Mouse (Mus musculus): Measurements from ENCODE around the gene Higd2a. TPM values are rescaled to one million over a fixed set of nuclear protein-coding genes. Genes with fewer than 3 reads are reported as not detected.

The Higd2a gene
- total and polyA plus RNA-seq, 2 experiments from 2014 or later: 177 to 362 TPM

GRCm38 (mm10) chr13:54560608-54561007 lies 29.4 kb upstream of the Higd2a start:
- no peak overlapping the region for H3K27ac ChIP-seq
- H3K4me2 ChIP-seq (ENCODE audit: low read depth, low read length): no peak overlapping the region
- no peaks in the 10 kb centered on the region for H3K27me3 ChIP-seq (ENCODE audit: insufficient read depth, low read length)
- no peak for DNase-seq (ENCODE audit: low spot score)
- WGBS: 92% methylated on average over 7 of the region's 7 CpGs
- peaks cover 5% of the 10 kb centered on the region; the same call in 1 of the 2 replicates for H3K4me1 ChIP-seq (ENCODE audit: insufficient read depth, low read length)
- H3K36me3 ChIP-seq (ENCODE audit: insufficient read depth, low read length): peaks cover 72% of the 10 kb centered on the region
- no peak for ATAC-seq
- H3K9ac ChIP-seq (replicated peaks; ENCODE audit: low read length): no peak overlapping the region
- H3K9me3 ChIP-seq (ENCODE audit: low read length): no peaks in the 10 kb centered on the region
- no peak overlapping the region for H3K4me3 ChIP-seq (ENCODE audit: low read length)
- no peak for TF ChIP-seq CTCF (IDR thresholded peaks at IDR 0.05; ENCODE audit: low read depth)

GRCm38 (mm10) chr13:54562562-54562961 lies 27.4 kb upstream of the Higd2a start:
- no peak for ATAC-seq
- 72% methylated on average over 7 of the region's 7 CpGs for WGBS
- no peak for TF ChIP-seq CTCF (IDR thresholded peaks at IDR 0.05; ENCODE audit: low read depth)
- no peak overlapping the region for H3K9ac ChIP-seq (replicated peaks; ENCODE audit: low read length)
- no peak overlapping the region for H3K27ac ChIP-seq
- H3K36me3 ChIP-seq (ENCODE audit: insufficient read depth, low read length): peaks cover 53% of the 10 kb centered on the region
- H3K4me2 ChIP-seq (ENCODE audit: low read depth, low read length): no peak overlapping the region
- H3K4me1 ChIP-seq (ENCODE audit: insufficient read depth, low read length): peaks cover 5% of the 10 kb centered on the region; the same call in 1 of the 2 replicates
- no peak overlapping the region for H3K4me3 ChIP-seq (ENCODE audit: low read length)
- H3K27me3 ChIP-seq (ENCODE audit: insufficient read depth, low read length): no peaks in the 10 kb centered on the region
- H3K9me3 ChIP-seq (ENCODE audit: low read length): no peaks in the 10 kb centered on the region
- no peak for DNase-seq (ENCODE audit: low spot score)

GRCm38 (mm10) chr13:54564232-54565200 lies 25.5 kb upstream of the Higd2a start:
- Histone ChIP-seq H3K4me1 (ENCODE audit: insufficient read depth, low read length) (peaks cover 5% of the 10 kb centered on the region; the same call in 1 of the 2 replicates), H3K27me3 (ENCODE audit: insufficient read depth, low read length) (no peaks in the 10 kb centered on the region), H3K9me3 (ENCODE audit: low read length) (no peaks in the 10 kb centered on the region), H3K9ac (replicated peaks; ENCODE audit: low read length) (peak overlapping the region; percentile 96), H3K4me2 (ENCODE audit: low read depth, low read length) (peak overlapping the region; percentile 79), H3K27ac (peak overlapping the region; percentile 89), H3K4me3 (ENCODE audit: low read length) (peak overlapping the region; percentile 95), H3K36me3 (ENCODE audit: insufficient read depth, low read length) (peaks cover 34% of the 10 kb centered on the region)
- 10% methylated on average over 45 of the region's 45 CpGs for WGBS
- DNase-seq (ENCODE audit: low spot score) (peak; percentile 59), ATAC-seq (peak; percentile 77)
- TF ChIP-seq CTCF (IDR thresholded peaks at IDR 0.05; ENCODE audit: low read depth): no peak

GRCm38 (mm10) chr13:54565201-54565581 lies 24.8 kb upstream of the Higd2a start, which contains the start of gene 4833439L19Rik:
4833439L19Rik (minus strand) TSS chr13:54565435.
- Histone ChIP-seq H3K4me1 (ENCODE audit: insufficient read depth, low read length) (peaks cover 5% of the 10 kb centered on the region; the same call in 1 of the 2 replicates), H3K9ac (replicated peaks; ENCODE audit: low read length) (peak within 1 kb of the TSS; percentile 96), H3K9me3 (ENCODE audit: low read length) (no peaks in the 10 kb centered on the region), H3K4me3 (ENCODE audit: low read length) (peak within 1 kb of the TSS; percentile 95), H3K36me3 (ENCODE audit: insufficient read depth, low read length) (peaks cover 27% of the 10 kb centered on the region), H3K4me2 (ENCODE audit: low read depth, low read length) (peak within 1 kb of the TSS; percentile 79), H3K27ac (peak within 1 kb of the TSS; percentile 89), H3K27me3 (ENCODE audit: insufficient read depth, low read length) (no peaks in the 10 kb centered on the region)
- DNase-seq (ENCODE audit: low spot score) (peak; percentile 98), ATAC-seq (peak; percentile 98)
- TF ChIP-seq CTCF (IDR thresholded peaks at IDR 0.05; ENCODE audit: low read depth): no peak
- WGBS: under 1% methylated on average over 25 of the region's 27 CpGs

GRCm38 (mm10) chr13:54565594-54566345 lies 24.2 kb upstream of the Higd2a start:
- TF ChIP-seq CTCF (IDR thresholded peaks at IDR 0.05; ENCODE audit: low read depth): peak; percentile 64
- Histone ChIP-seq H3K27ac (peak overlapping the region; percentile 89; the same call in 1 of the 2 replicates), H3K4me3 (ENCODE audit: low read length) (peak overlapping the region; percentile 95), H3K9me3 (ENCODE audit: low read length) (no peaks in the 10 kb centered on the region), H3K4me1 (ENCODE audit: insufficient read depth, low read length) (peaks cover 5% of the 10 kb centered on the region; the same call in 1 of the 2 replicates), H3K36me3 (ENCODE audit: insufficient read depth, low read length) (peaks cover 21% of the 10 kb centered on the region), H3K9ac (replicated peaks; ENCODE audit: low read length) (peak overlapping the region; percentile 96; the same call in 1 of the 2 replicates), H3K4me2 (ENCODE audit: low read depth, low read length) (peak overlapping the region; percentile 79), H3K27me3 (ENCODE audit: insufficient read depth, low read length) (no peaks in the 10 kb centered on the region)
- DNase-seq (ENCODE audit: low spot score) (peak; percentile 57), ATAC-seq (peak; percentile 59)
- 41% methylated on average over 8 of the region's 8 CpGs for WGBS

- Histone ChIP-seq H3K9ac (replicated peaks; ENCODE audit: low read length) (no peak overlapping the region), H3K4me2 (ENCODE audit: low read depth, low read length) (no peak overlapping the region), H3K36me3 (ENCODE audit: insufficient read depth, low read length) (no peaks in the 10 kb centered on the region), H3K4me1 (ENCODE audit: insufficient read depth, low read length) (peaks cover 5% of the 10 kb centered on the region; the same call in 1 of the 2 replicates), H3K27me3 (ENCODE audit: insufficient read depth, low read length) (no peaks in the 10 kb centered on the region), H3K4me3 (ENCODE audit: low read length) (no peak overlapping the region), H3K27ac (no peak overlapping the region), H3K9me3 (ENCODE audit: low read length) (no peaks in the 10 kb centered on the region)
- DNase-seq (ENCODE audit: low spot score): no peak
- 39% methylated on average over 5 of the region's 5 CpGs for WGBS
- ATAC-seq: no peak
- no peak for TF ChIP-seq CTCF (IDR thresholded peaks at IDR 0.05; ENCODE audit: low read depth)
These were observed 21.6 kb upstream of the Higd2a start for GRCm38 (mm10) chr13:54568380-54568779.

Data from hindbrain, postnatal 0 days (tissue).